Mouse (Mus musculus): ENCODE data around the gene Taz.

Gene Taz

GRCm38 (mm10) chrX:74281041-74281731 lies 526 bp upstream of the Taz start:
- DNase-seq (ENCODE audit: low read depth, low spot score) = no peak

- peak; percentile 78 for DNase-seq (ENCODE audit: low read depth, low spot score)
These were observed 831 bp downstream of the Taz start for GRCm38 (mm10) chrX:74282395-74283091.

GRCm38 (mm10) chrX:74283092-74283437 lies 1.4 kb downstream of the Taz start:
- DNase-seq (ENCODE audit: low read depth, low spot score) = no peak

GRCm38 (mm10) chrX:74293431-74293830 lies 11.7 kb downstream of the Taz start:
- DNase-seq (ENCODE audit: low read depth, low spot score) = no peak

GRCm38 (mm10) chrX:74296538-74297448 lies 15.1 kb downstream of the Taz start, which contains the start of gene Atp6ap1:
Atp6ap1 (plus strand) TSS chrX:74297097.
- DNase-seq (ENCODE audit: low read depth, low spot score) = peak; percentile 90

- DNase-seq (ENCODE audit: low read depth, low spot score) = no peak
These were observed 16.6 kb downstream of the Taz start for GRCm38 (mm10) chrX:74298348-74298747.

- no peak for DNase-seq (ENCODE audit: low read depth, low spot score)
These were observed 18.0 kb downstream of the Taz start for GRCm38 (mm10) chrX:74299721-74300120.

- peak; percentile 64 for DNase-seq (ENCODE audit: low read depth, low spot score)
These were observed 23.4 kb downstream of the Taz start, which contains the start of gene Gdi1 for GRCm38 (mm10) chrX:74304867-74305700. Gdi1 (plus strand) TSS chrX:74304998.

- peak; percentile 69 for DNase-seq (ENCODE audit: low read depth, low spot score)
These were observed 31.1 kb downstream of the Taz start, which contains the start of gene Fam50a for GRCm38 (mm10) chrX:74312540-74313464. Fam50a (plus strand) TSS chrX:74313033.

GRCm38 (mm10) chrX:74328725-74329161 lies 47.0 kb downstream of the Taz start, which contains the start of gene Plxna3:
Plxna3 (plus strand) TSS chrX:74329066.
- peak; percentile 46 for DNase-seq (ENCODE audit: low read depth, low spot score)

- DNase-seq (ENCODE audit: low read depth, low spot score) = no peak
These were observed 47.5 kb downstream of the Taz start for GRCm38 (mm10) chrX:74329215-74329671.

GRCm38 (mm10) chrX:74330166-74330930 lies 48.6 kb downstream of the Taz start:
- DNase-seq (ENCODE audit: low read depth, low spot score) = no peak
